Mouse (Mus musculus): ENCODE results near the gene Dpm3.

- TF ChIP-seq CTCF (IDR thresholded peaks at IDR 0.05; ENCODE audit: extremely low read depth, insufficient read depth, insufficient read length, insufficient replicate concordance) (no peak), POLR2A (IDR thresholded peaks at IDR 0.05; ENCODE audit: low read depth, low read length) (no peak)
Observed at GRCm38 (mm10) chr3:89259076-89259475, at the start of gene Dpm3.

Data from spleen, adult 2 months (tissue).